Mouse (Mus musculus) kidney, adult 9 months (tissue): Measurements from ENCODE around the gene Taf1c.

Experiments
- DNase-seq: peaks from one replicate; pipeline ENCODE4 v3.0.0; 2022

The Taf1c gene

DNA sequence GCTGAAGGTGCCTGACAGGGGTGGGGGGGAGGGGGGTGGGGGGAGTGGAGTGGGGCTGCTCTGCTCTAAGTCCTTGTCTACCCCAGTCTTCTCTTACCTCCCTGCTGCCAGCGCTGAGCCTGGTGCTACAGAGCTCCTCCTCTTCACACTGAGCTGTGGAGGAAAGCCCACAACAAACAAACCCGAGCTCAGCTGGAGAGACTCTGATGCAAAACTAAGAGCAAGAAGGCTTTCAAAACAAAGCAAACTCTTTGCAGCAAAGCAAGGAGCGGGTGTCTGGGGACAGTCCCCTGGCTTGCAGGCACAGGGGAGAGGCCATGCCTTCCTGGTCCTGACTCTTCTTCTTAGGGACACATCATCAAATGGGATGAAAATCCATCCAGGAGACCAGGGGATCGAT, 35.1 kb downstream of the Taf1c start:
- DNase-seq, result no peak

- DNase-seq, result no peak
Observed at GRCm38 (mm10) chr8:119568951-119569350, 36.1 kb downstream of the Taf1c start.

DNA sequence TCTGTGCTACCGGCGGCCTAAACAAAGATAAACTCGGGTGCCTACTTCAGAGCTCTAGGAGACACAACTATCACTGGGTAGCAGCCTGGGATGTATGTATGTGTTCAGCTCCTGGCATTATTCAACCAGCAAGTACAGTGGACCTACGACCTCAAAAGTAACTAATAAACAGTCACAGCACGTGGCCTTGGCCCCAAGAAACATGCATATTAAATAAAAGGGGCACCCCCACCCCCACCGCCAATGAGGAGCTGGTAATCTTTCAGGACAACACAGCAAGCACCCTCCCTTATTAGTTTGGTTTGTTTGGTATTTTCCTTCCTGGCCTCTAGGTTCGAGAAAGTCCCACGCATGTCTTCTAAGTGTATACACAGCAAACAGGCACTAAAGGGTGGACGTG, 36.8 kb downstream of the Taf1c start:
- DNase-seq, result peak; percentile 58

- no peak for DNase-seq
Observed at GRCm38 (mm10) chr8:119566367-119566766, 38.7 kb downstream of the Taf1c start.

DNA sequence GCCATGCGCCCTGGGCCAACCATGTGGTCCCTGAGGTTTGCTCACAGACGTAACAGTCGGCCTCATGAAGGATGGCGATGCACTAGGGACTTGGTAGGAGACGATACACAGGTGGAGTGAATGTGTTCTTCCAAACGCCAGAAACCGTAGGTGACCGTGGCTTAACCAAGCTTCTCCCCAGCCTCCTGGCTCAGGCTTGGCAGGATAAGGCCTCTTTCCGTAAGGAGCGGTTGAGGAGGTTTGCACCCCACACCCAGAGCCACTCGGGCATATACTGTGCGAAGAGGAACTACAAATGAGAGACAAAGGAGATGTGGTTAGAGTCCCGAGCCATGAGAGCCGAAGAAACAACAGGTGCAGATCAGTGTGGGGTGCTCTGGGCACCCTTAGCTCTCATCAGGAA, 41.2 kb downstream of the Taf1c start:
- DNase-seq, result no peak

- no peak for DNase-seq
Observed at GRCm38 (mm10) chr8:119559402-119559720, 45.7 kb downstream of the Taf1c start.

DNA sequence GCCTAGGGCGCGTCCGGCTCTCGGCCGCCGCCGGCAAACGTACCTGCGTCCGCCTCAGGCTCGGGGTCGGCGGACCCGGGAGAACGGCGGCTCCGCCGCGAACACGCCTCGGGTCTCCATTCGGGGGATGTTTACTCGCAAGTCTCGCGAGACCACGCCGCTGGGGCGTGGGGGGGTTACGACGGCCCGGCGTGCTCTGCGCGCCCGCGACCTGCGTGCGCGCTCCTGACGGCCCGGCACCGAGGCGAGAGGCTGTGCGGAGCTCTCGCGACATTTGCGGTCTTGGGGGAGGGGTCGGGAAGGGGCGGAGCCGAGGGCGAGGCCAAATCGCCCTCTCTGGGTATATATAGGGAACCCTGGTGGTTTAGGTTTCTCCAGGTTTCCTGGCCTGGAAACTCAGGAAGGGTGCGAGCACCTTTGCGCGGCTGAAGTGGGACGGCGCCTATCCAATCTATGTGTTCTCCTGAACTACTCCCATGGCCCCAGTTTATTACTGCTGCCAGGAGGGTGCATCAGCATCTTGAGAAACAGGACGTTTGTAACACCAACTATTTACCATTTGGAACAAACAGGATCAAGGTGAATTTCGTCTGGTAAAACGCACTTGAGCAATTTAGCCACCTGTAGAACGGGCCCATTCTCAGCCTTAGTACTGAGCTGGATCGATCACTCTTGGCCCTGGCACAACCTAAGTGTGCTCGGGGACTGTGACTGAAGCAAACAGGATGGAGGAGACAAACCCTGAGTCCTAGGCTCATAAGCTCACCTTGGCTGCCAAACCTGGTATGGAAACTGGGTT, 46.2 kb downstream of the Taf1c start, which contains the start of gene Mbtps1:
Mbtps1 (minus strand) TSS at position 133 of the 799 bp plus-strand sequence.
- peak; percentile 98 for DNase-seq

DNA sequence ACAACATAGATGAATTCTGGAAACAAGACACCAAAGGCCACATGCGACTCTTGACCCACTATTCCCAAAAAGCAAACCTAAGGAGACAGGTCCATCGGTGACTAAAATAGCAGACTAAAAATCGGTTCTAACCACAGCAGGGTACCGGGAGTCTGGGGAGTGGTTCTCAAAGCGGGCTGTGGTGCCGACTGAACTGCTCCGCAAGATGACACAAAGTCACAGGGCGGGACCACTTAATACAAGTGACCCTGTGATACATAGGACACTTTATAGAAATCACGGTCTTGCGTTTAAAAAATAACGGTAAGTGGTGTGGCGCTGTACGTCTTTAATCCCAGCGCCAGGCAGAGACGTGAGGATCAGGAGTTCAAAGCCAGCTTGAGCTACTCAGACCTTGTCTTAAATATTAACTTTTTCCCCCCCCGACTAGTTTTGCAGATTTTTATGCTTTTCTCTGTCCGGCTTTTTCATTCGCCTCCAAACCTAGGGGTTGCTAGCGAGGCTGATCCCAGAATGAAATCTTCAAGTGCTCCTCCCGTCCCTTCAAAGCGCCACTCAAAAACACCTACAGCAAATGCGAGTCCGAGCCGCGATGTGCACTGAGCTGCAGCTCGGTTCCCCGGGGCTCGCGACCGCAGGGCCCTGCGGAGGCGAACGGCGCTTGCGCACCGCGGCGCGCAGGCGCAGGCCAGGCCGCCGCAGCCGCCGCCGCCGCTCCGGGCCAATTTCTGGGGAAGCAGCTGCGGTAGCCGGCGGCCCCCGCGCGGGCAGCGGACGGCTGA, 47.0 kb downstream of the Taf1c start:
- no peak for DNase-seq

GRCm38 (mm10) chr8:119557132-119557531, 47.9 kb downstream of the Taf1c start:
- no peak for DNase-seq

GRCm38 (mm10) chr8:119555861-119556260, 49.2 kb downstream of the Taf1c start:
- DNase-seq, result peak; percentile 64

GRCm38 (mm10) chr8:119552967-119553366, 52.1 kb downstream of the Taf1c start:
- DNase-seq, result no peak

GRCm38 (mm10) chr8:119548560-119549113, 56.4 kb downstream of the Taf1c start:
- no peak for DNase-seq
